Mouse (Mus musculus) splenic B cell, adult 2 months (primary cell): ENCODE measurements at regions not wholly inside any gene's neighbourhood (a gene's known extent, or its start where the extent isn't known, plus 50 kb on each side); places are given as distances from the start of the nearest gene placed in this dataset.

Source experiments
- DNase-seq: peaks from one replicate; pipeline ENCODE4 v3.0.0-alpha.2; 2011; ENCODE audit warnings: low read depth, low spot score
- H3K27me3 ChIP-seq: 2 replicates; pipeline ENCODE4 v1.6.1; 2012; ENCODE audit warnings: mild to moderate bottlenecking, low read length, moderate library complexity, mixed read lengths; ENCODE audit not compliant: control insufficient read depth, poor library complexity, insufficient read depth, severe bottlenecking
- H3K36me3 ChIP-seq: 2 replicates; pipeline ENCODE4 v1.6.1; 2012; ENCODE audit warnings: mild to moderate bottlenecking, low read length, moderate library complexity, mixed read lengths; ENCODE audit not compliant: control insufficient read depth, poor library complexity, insufficient read depth, severe bottlenecking

- Histone ChIP-seq H3K36me3 (no peaks in the 10 kb centered on the region), H3K27me3 (no peaks in the 10 kb centered on the region)
- DNase-seq, result no peak
Measured at GRCm38 (mm10) chr17:7604096-7604495, 218.8 kb upstream of the Unc93a2 start.

GRCm38 (mm10) chr17:7600555-7600954 lies 215.3 kb upstream of the Unc93a2 start:
- no peak for DNase-seq

GRCm38 (mm10) chr17:7597481-7597880 lies 212.2 kb upstream of the Unc93a2 start:
- DNase-seq, result no peak
- H3K27me3 ChIP-seq, result no peaks in the 10 kb centered on the region
- no peaks in the 10 kb centered on the region for H3K36me3 ChIP-seq

More at GRCm38 (mm10) chr17:7600555-7600954, 215.3 kb upstream of the Unc93a2 start:
- Histone ChIP-seq H3K36me3 (no peaks in the 10 kb centered on the region), H3K27me3 (no peaks in the 10 kb centered on the region)

GRCm38 (mm10) chr17:7594801-7595200 lies 209.5 kb upstream of the Unc93a2 start:
- H3K27me3 ChIP-seq, result no peaks in the 10 kb centered on the region
- DNase-seq, result no peak
- no peaks in the 10 kb centered on the region for H3K36me3 ChIP-seq

- Histone ChIP-seq H3K36me3 (no peaks in the 10 kb centered on the region), H3K27me3 (no peaks in the 10 kb centered on the region)
- no peak for DNase-seq
Measured at GRCm38 (mm10) chr17:7592491-7592890, 207.2 kb upstream of the Unc93a2 start.

GRCm38 (mm10) chr17:7582866-7583398 lies 197.7 kb upstream of the Unc93a2 start:
- DNase-seq, result no peak
- no peaks in the 10 kb centered on the region for H3K27me3 ChIP-seq

GRCm38 (mm10) chr17:7579031-7579430 lies 193.8 kb upstream of the Unc93a2 start:
- DNase-seq, result no peak
- Histone ChIP-seq H3K36me3 (no peaks in the 10 kb centered on the region), H3K27me3 (no peaks in the 10 kb centered on the region)

More at GRCm38 (mm10) chr17:7582866-7583398, 197.7 kb upstream of the Unc93a2 start:
- no peaks in the 10 kb centered on the region for H3K36me3 ChIP-seq

- no peak for DNase-seq
- Histone ChIP-seq H3K27me3 (no peaks in the 10 kb centered on the region), H3K36me3 (no peaks in the 10 kb centered on the region)
Measured at GRCm38 (mm10) chr17:7578003-7578402, 192.7 kb upstream of the Unc93a2 start.

GRCm38 (mm10) chr17:7577227-7577626 lies 192.0 kb upstream of the Unc93a2 start:
- DNase-seq, result no peak

GRCm38 (mm10) chr17:7571481-7571880 lies 186.2 kb upstream of the Unc93a2 start:
- Histone ChIP-seq H3K27me3 (no peaks in the 10 kb centered on the region), H3K36me3 (no peaks in the 10 kb centered on the region)
- DNase-seq, result no peak

More at GRCm38 (mm10) chr17:7577227-7577626, 192.0 kb upstream of the Unc93a2 start:
- no peaks in the 10 kb centered on the region for H3K36me3 ChIP-seq
- no peaks in the 10 kb centered on the region for H3K27me3 ChIP-seq

- no peak for DNase-seq
- Histone ChIP-seq H3K27me3 (no peaks in the 10 kb centered on the region), H3K36me3 (no peaks in the 10 kb centered on the region)
Measured at GRCm38 (mm10) chr17:7568482-7568881, 183.2 kb upstream of the Unc93a2 start.

GRCm38 (mm10) chr17:7565771-7566170 lies 180.5 kb upstream of the Unc93a2 start:
- H3K27me3 ChIP-seq, result no peaks in the 10 kb centered on the region
- DNase-seq, result no peak
- H3K36me3 ChIP-seq, result no peaks in the 10 kb centered on the region

- no peak for DNase-seq
- Histone ChIP-seq H3K27me3 (no peaks in the 10 kb centered on the region), H3K36me3 (no peaks in the 10 kb centered on the region)
Measured at GRCm38 (mm10) chr17:7562940-7563339, 177.7 kb upstream of the Unc93a2 start.

- DNase-seq, result no peak
- no peaks in the 10 kb centered on the region for H3K36me3 ChIP-seq
- H3K27me3 ChIP-seq, result no peaks in the 10 kb centered on the region; the same call in 1 of the 2 replicates
Measured at GRCm38 (mm10) chr17:7548456-7548855, 163.2 kb upstream of the Unc93a2 start.

- no peaks in the 10 kb centered on the region for H3K36me3 ChIP-seq
- H3K27me3 ChIP-seq, result no peaks in the 10 kb centered on the region
- DNase-seq, result no peak
Measured at GRCm38 (mm10) chr17:7538402-7539087, 153.3 kb upstream of the Unc93a2 start.
